Mouse (Mus musculus) erythroblast, embryonic 14.5 days (primary cell): ENCODE measurements around the gene Mical3. TPM values are rescaled to one million over a fixed set of nuclear protein-coding genes. Genes with fewer than 3 reads are reported as not detected.

Experiments used
- H3K27me3 ChIP-seq: 2 replicates; pipeline ENCODE4 v1.6.1; 2012; ENCODE audit warnings: inconsistent platforms; ENCODE audit not compliant: control insufficient read depth
- H3K36me3 ChIP-seq: 2 replicates; pipeline ENCODE4 v1.6.1; 2012; ENCODE audit warnings: mild to moderate bottlenecking, inconsistent platforms; ENCODE audit not compliant: control insufficient read depth
- H3K4me1 ChIP-seq: 2 replicates; pipeline ENCODE4 v1.6.1; 2012; ENCODE audit warnings: inconsistent platforms; ENCODE audit not compliant: control insufficient read depth
- H3K4me3 ChIP-seq: replicated peaks from 2 replicates; pipeline ENCODE3; 2012; ENCODE audit warnings: moderate library complexity, mild to moderate bottlenecking, inconsistent platforms
- H3K9me3 ChIP-seq: 2 replicates; pipeline ENCODE4 v1.6.1; 2012; ENCODE audit warnings: low read length, inconsistent platforms, mixed read lengths; ENCODE audit not compliant: control insufficient read depth
- GATA1 ChIP-seq: IDR thresholded peaks from 2 replicates; pipeline ENCODE4 v1.6.1; 2012; ENCODE audit warnings: low read length, inconsistent platforms, mixed read lengths
- TAL1 ChIP-seq: IDR thresholded peaks from 3 replicates; pipeline ENCODE4 v1.6.1; 2012; ENCODE audit warnings: low read length, inconsistent platforms, mixed read lengths
- polyA plus RNA-seq: library from polyadenylated mRNA; stranded (reverse); fragments of >175 nt; gene quantifications from 2 replicates; pipeline ENCODE4 v1.2.3, GENCODE M21; 2012

The Mical3 gene
- polyA plus RNA-seq, 1 experiment, result 11.0 TPM

DNA sequence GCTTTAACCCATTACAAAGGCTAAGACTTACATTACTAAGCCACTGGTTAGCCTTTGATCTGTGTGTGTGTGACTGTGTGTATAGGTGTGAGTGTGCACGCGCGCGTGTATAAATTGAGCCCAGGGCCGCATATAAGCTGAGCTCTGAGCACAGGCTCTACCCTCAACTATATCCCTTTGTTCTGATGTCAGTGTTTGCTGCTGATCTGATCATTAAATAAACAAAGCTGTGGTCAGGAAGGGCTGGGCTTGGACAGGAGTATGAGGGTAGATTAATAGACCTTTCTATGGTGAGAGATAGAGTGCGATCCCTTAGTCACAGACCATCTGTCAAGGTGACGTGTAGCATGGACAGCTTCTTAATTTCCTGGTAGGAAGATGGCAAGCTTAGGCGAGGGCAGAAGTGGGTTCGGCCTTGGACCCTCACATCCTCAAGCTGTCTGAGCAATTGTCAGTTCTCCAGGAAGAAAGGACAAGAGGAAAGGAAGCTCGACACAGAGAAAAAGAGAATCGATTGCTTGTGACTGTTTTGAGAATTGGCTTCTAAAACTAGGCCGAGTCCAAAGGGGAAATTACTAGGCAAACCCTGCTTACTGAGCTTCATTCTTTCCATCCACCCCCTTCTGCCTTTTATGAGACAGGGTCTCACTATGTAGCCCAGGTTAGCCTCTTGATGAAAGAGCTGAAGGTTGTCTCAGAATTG, 7.7 kb upstream of the Mical3 start:
- no peaks in the 10 kb centered on the region for H3K36me3 ChIP-seq
- H3K4me3 ChIP-seq, result no peak overlapping the region
- TF ChIP-seq TAL1, result no peak
- H3K27me3 ChIP-seq, result peaks cover 25% of the 10 kb centered on the region
- peaks cover 5% of the 10 kb centered on the region; the same call in 1 of the 2 replicates for H3K4me1 ChIP-seq
- no peaks in the 10 kb centered on the region for H3K9me3 ChIP-seq

GRCm38 (mm10) chr6:121137222-121137621, 6.4 kb upstream of the Mical3 start:
- Histone ChIP-seq H3K4me3 (no peak overlapping the region), H3K36me3 (no peaks in the 10 kb centered on the region), H3K27me3 (peaks cover 35% of the 10 kb centered on the region), H3K4me1 (peaks cover 5% of the 10 kb centered on the region; the same call in 1 of the 2 replicates), H3K9me3 (no peaks in the 10 kb centered on the region)
- TF ChIP-seq TAL1 (no peak), GATA1 (no peak)

DNA sequence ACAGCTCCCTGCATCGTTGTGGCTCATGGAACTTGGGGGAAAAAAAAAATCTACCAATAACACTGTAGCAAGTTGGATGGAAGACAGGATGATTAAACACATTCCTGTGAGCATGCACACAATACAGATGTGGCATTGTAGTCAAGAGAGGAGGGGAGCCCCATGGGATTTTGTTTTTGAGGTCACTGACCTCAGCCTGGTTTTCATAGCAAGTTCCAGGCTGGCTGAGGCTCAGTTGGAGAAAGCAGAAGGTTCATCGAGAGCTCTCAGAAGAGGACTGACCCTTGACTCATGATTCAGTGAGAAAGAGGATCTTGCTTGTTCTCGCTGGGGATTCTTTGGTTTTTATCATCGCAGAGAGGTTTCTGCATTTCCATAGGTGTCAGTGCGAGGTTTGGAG, 4.1 kb upstream of the Mical3 start:
- no peak for TF ChIP-seq TAL1
- no peak for TF ChIP-seq GATA1
- Histone ChIP-seq H3K4me1 (peaks cover 15% of the 10 kb centered on the region), H3K36me3 (no peaks in the 10 kb centered on the region), H3K9me3 (no peaks in the 10 kb centered on the region; the same call in 1 of the 2 replicates), H3K4me3 (no peak overlapping the region), H3K27me3 (peaks cover 58% of the 10 kb centered on the region)

- no peaks in the 10 kb centered on the region for H3K36me3 ChIP-seq
- peaks cover 21% of the 10 kb centered on the region for H3K4me1 ChIP-seq
- H3K27me3 ChIP-seq, result peaks cover 65% of the 10 kb centered on the region
- H3K9me3 ChIP-seq, result no peaks in the 10 kb centered on the region; the same call in 1 of the 2 replicates
- H3K4me3 ChIP-seq, result no peak overlapping the region
- no peak for TF ChIP-seq GATA1
- TF ChIP-seq TAL1, result no peak
Observed at GRCm38 (mm10) chr6:121134249-121134648, 3.5 kb upstream of the Mical3 start.

GRCm38 (mm10) chr6:121130039-121130705, 627 bp downstream of the Mical3 start:
- peaks cover 18% of the 10 kb centered on the region for H3K4me1 ChIP-seq
- H3K36me3 ChIP-seq, result no peaks in the 10 kb centered on the region
- H3K4me3 ChIP-seq, result peak overlapping the region; percentile 53
- peaks cover 70% of the 10 kb centered on the region for H3K27me3 ChIP-seq
- H3K9me3 ChIP-seq, result no peaks in the 10 kb centered on the region; the same call in 1 of the 2 replicates
- TF ChIP-seq TAL1 (no peak), GATA1 (no peak)

- TF ChIP-seq TAL1 (no peak), GATA1 (no peak)
- Histone ChIP-seq H3K27me3 (peaks cover 64% of the 10 kb centered on the region), H3K36me3 (no peaks in the 10 kb centered on the region), H3K9me3 (no peaks in the 10 kb centered on the region; the same call in 1 of the 2 replicates), H3K4me3 (peak overlapping the region; percentile 53), H3K4me1 (peaks cover 18% of the 10 kb centered on the region)
Observed at GRCm38 (mm10) chr6:121129506-121129905, 1.3 kb downstream of the Mical3 start.

DNA sequence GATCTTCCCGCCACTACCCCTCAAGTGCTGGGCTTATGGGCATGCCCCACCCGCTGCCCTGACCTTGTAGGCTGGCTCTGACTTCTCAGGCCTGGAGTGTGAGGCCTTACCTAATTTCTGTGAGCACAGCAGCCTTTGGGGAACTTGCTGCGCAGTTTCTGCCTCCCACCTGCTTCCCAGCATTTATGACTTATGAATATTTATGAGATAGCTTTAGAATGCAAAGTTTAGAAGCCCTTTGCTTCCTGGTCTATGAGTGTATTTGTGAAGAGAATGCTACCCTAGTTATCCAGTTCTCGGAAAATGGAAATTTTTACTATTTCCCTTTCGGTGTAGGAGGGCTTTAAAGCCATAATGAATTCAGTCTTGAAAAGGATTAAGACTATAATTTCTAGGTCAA, 2.1 kb downstream of the Mical3 start:
- Histone ChIP-seq H3K4me3 (no peak overlapping the region), H3K27me3 (peaks cover 57% of the 10 kb centered on the region), H3K36me3 (no peaks in the 10 kb centered on the region), H3K9me3 (no peaks in the 10 kb centered on the region; the same call in 1 of the 2 replicates), H3K4me1 (peaks cover 18% of the 10 kb centered on the region)
- TF ChIP-seq GATA1 (no peak), TAL1 (no peak)

GRCm38 (mm10) chr6:121127726-121128125, 3.1 kb downstream of the Mical3 start:
- TF ChIP-seq GATA1, result no peak
- TF ChIP-seq TAL1, result no peak
- Histone ChIP-seq H3K36me3 (no peaks in the 10 kb centered on the region), H3K27me3 (peaks cover 47% of the 10 kb centered on the region), H3K4me1 (peaks cover 18% of the 10 kb centered on the region), H3K9me3 (no peaks in the 10 kb centered on the region; the same call in 1 of the 2 replicates), H3K4me3 (no peak overlapping the region)

GRCm38 (mm10) chr6:121126202-121126601, 4.6 kb downstream of the Mical3 start:
- Histone ChIP-seq H3K27me3 (peaks cover 31% of the 10 kb centered on the region), H3K4me3 (no peak overlapping the region), H3K36me3 (no peaks in the 10 kb centered on the region), H3K9me3 (no peaks in the 10 kb centered on the region; the same call in 1 of the 2 replicates), H3K4me1 (peaks cover 18% of the 10 kb centered on the region)
- no peak for TF ChIP-seq GATA1
- TF ChIP-seq TAL1, result no peak
